Mouse (Mus musculus) E14TG2a.4 (cell line): ENCODE results near the gene Arhgap32.

Experiments used
- CTCF ChIP-seq: conservative IDR thresholded peaks from 2 replicates; pipeline ENCODE4 v1.5.1; 2014; ENCODE audit warnings: low read length
- NANOG ChIP-seq: IDR thresholded peaks from 2 replicates; pipeline ENCODE4 v1.6.1; 2014; ENCODE audit warnings: borderline replicate concordance, low read length, mixed read lengths
- POU5F1 ChIP-seq: IDR thresholded peaks from 2 replicates; pipeline ENCODE4 v1.6.1; 2014; ENCODE audit warnings: low read length, borderline replicate concordance

DNA sequence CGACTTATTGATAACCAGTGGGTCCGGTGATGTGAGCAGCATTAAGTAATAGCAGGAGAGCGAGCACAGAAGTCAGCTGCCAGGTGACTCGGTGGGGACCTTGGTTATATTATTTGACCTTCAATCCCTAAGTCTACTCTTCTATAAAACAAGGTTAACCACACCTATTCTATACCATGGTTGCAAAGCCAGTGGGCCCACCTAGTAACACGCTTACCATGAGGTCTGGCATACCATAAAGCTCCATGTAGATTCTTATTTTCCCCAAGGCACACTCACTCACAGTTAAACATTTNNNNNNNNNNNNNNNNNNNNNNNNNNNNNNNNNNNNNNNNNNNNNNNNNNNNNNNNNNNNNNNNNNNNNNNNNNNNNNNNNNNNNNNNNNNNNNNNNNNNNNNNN, 167.7 kb downstream of the Arhgap32 start:
- no peak for TF ChIP-seq CTCF
- TF ChIP-seq NANOG, result no peak
- TF ChIP-seq POU5F1, result no peak
